Mouse (Mus musculus) spleen, postnatal 36 days (tissue): Measurements from ENCODE around the gene Ptges2.

ENCODE experiments used
- DNase-seq, 2 experiments: peaks; one replicate each; pipeline ENCODE4 v3.0.0; 2022; ENCODE audit warnings: low spot score in 2 of 2, mixed read lengths in 1 of 2

The Ptges2 gene

DNA sequence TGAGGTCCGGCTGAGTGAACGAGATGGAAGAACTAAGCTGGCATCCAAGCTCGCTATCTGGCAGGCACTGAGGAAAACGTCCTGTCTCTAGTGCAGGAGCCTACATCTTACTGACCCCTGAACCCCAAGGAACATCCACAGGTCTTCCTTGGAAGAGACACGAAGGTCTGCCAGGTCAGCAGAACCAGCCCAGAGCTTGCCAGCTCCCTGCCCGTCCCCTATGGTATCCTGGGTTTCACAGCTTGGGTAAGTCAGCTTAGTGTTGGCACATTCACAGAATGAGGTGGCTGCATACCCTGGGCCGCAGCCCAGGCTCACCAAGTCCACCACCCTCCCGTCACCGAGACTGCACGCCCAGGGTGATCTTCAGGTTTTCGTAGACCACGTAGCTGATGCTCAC is 20.1 kb downstream of the Ptges2 start:
- no peak for DNase-seq

DNA sequence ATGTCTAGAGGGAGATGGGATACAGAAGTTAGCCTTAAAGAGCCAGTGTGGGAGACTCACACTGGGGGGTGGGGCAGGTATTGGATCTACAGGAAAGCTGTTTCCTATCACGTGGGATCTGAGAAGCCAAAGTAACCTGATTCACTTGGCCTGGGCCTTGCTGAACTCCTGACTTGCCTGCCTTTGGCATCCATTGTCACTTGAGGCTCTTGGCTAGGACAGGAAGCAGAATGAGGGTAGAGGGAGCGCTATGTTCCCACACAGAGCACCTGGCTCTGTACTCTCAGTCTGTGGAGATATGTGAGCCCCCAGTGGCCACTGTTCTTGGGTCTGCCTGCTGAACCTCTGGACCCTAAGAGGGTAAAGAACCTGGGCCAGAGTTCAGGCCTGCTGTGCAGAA is 20.9 kb downstream of the Ptges2 start:
- DNase-seq, result no peak

DNA sequence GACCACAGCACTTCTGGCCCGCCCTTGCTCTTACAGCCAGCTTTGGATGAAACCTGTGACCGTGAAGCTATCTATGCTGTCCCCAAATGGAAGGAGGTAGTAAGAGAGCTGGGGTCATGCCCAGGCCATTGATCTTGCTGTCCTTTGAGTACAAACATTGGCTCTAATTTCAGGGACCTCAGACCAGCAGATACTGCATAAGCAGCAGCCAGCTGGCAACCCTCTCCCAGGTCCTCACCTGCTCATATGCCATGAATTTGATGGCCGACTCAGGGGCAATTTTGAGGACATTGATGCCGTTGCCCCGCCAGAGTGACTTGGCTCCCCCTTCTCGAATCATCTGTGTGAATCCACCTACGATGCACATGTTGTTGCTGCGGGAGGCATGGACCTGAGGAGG is 21.8 kb downstream of the Ptges2 start:
- no peak for DNase-seq

DNA sequence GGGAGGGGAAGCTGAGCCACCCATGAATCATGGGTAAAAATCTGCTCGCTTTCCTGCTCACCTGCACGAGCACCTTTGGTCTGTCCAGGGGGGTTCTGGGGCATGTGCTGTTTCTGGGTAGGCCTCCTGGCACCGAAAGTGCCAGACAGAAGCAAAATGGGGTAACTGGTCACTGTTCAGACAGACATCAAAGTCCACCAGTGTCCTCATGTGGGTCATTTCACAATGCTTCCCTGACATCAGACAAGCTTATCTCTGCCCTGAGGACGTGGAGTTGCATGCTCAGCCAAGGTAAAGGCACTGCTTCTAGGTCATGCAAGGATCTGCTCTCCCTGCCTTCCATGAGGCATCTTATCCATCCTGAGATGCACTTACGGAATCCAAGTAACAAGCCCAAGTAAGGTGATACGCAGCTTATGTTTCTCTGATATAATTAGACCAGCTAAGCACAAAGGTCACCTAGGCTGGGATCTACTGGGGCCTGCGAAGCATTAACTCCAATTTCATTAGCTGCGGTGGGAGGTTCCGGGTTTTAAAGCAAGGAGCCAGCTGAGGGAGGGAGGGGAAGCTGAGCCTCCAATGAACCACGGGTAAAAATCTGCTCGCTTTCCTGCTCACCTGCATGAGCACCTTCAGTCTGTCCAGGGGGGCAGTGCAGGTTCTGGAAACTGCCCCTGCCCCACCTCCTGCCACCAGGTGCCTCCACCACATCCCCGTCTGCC is 22.9 kb downstream of the Ptges2 start:
- no peak for DNase-seq

DNA sequence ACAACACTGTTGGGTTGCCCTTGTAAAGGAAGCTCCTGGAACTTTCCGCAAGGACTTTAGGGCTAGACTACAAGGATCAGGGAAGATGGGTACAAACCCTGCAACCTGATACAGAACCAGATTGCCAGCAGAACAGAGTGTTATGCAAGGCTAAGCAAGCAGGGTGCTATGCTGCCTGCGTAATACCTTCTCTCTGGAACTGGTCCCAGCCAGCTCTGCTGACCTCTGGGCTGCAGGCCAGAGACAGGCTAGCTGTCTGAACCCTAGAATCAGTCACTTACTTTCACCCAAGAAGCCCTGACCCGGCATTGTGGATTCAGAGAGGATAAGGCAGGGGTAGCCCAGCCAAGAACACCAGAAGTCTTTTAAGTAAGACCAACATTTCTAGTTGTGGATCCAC is 23.7 kb downstream of the Ptges2 start:
- DNase-seq, result no peak

DNA sequence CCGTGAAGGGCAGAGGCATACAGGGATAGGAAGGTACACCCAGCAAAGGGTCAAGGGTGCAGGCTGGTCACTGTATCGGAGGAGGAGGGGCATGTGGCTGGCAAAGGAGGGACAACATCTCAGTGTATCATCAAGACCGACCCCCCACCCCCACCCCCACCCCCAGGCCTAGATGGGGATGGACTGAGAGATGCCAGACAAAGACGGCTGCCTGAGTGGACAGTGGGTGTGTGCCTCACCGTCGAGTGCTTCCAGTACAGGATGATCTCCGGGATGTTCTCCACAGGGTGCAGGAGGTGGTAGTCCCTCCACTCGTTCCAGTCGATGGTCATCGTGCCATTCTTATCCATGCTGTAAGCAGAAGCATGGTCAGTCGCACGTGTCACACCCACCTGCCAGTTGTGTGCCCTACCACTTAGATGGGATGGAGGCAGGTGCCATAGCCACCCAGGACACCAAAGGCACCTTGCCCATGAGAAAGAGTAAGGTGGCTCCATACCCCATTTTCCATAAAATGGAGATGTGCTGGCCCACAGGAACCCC is 24.4 kb downstream of the Ptges2 start:
- no peak for DNase-seq

DNA sequence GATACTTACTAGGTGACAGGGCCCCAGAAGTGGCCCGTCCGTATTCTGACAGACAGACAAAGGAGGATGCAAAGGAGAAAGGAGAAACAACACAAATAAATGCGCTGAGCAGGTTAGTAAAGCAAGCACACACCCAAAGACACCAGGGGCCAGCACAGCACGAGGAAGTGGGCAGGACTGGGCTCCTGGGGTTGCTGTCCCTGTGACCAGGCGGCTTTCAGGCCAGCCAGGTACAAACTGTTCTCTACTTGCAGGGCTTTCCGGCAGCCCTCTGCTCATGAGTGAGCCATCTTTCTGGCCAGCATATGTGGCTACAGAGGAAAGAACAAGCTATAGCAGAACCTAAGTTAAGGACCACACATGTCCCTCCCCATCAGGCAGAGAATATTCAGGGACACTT is 25.0 kb downstream of the Ptges2 start:
- no peak for DNase-seq

DNA sequence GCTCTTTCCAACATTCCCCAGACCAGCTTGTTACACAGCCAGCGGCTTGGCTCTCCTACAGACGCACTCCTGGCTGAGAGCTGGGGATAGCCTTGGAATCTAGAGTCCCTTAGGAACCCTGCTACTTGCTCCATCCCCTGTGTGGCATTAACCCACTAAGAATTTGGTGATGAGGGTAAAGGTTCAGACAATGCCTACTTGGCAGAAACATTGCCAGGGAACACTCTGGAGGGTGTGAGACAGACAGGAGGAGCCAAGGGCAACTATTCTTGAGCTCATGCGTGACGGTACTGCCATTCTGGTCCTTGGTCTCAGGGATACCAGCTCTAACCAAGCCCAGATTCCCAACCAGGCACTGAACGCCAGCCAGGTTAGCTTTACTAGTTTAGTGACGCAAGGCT is 26.2 kb downstream of the Ptges2 start:
- no peak for DNase-seq

DNA sequence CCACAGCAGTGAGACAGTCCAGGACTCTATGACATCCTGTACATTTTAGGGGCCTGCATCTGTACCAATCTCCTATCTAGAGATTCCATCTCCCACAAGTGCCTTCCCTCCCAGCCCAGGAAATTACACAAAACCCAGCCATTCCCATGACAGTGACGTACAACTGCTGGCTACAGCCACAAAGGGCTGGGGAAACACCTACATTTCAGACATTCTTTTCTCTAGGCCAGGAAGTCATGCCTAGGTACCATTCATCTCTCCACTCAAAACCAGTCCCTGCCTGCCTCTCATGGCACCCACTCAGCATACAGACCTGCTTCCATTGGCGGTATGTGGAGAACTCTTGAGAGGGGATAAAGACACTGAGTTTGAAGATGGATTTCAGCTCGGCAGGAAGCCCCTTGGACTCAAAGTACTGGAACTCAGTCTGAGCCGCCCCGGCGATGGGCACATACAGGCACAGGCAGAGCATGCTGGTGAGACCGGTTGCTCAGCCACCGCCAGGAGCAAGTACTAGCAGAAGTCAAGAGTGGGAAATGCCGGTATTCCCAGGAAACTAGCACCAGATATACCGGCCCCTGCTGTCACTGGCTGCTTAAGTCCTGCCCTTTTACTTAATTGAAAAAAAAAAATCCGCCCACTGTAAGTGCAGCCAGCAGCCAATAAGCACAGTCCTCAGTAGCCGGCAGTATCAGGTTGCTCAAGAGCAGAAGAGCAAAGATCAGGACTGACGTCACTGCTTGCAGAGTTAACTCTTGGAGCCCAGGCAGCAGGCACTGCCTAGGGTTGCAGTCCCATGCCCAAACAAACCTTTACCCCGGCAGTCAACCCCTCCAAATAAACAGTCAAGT is 28.0 kb downstream of the Ptges2 start:
- DNase-seq, result peak; percentile 31 to 37

DNA sequence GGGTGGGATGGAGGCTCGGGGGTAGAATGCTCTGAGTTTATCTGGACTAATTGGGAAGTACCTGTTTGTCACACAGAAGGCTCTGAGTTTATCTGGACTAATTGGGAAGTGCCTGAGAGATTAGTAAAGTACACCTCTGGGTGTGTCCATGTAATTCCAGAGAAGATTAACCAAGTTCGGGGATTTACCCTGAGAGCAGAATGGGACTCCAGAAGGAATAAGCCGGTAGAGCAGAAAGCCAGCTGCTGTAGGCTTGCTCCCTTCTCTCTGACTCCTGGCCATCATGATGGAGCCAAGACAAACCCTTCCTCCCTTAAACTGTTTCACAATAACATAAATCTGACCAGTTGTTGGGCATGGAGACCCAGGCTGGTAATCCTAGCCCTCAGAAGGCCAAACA is 29.1 kb downstream of the Ptges2 start:
- no peak for DNase-seq

DNA sequence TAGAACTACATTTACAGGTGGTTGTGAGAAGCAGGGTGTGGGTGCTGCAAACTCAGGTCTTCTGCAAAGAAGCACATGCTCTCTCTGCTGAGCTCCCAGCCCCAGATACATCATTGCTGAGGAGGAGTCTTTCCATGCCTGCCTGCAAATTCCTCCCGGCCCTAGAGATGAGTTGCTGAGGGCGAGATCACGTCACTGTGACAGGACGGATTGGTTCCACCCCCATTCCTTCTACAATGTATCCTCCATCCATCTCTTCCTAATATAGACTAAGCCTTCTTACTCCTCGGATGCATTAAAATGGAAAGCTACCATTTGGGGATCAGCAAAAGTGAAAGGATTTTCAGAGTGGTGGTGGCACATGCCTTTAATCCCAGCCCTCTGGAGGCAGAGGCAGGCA is 29.9 kb downstream of the Ptges2 start:
- no peak for DNase-seq

DNA sequence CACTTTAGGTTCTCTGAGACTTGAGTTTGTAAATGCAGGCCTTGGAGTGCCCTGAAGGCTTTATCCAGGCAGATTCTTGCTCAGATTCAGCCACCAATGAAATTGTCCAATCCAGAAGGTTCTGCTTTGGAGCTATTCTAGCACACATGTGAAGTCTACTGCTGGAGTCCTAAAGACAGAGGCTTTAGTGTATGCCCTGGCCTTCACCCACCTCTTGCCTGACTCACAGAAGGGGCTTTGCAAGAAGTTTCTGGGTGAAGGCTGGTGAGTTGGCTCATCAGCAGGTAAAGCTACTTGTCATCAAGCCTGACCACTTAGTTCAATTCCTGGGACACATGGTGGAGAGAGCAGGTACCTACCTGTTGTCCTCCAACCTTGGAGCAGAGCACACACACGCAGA is 30.4 kb downstream of the Ptges2 start:
- DNase-seq, result no peak

DNA sequence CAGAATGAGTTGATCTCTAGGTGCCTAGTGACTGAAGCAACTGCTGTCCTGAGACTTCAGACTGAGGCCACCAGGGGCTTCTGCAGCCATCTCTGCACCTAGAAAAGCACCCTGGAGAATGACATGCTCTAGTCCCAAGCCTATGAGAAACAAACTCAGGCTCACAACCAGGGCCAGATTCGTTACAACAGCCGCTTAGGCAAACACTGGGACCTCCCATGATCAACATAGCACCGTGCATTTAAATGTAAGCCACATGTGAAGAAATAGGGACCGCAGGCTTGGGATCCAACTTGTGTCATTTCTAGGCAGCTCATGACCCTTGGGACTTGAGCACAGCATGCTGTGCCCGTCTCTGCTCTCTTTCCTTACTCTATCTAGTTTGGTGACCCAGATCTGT is 32.0 kb downstream of the Ptges2 start:
- DNase-seq, result no peak

DNA sequence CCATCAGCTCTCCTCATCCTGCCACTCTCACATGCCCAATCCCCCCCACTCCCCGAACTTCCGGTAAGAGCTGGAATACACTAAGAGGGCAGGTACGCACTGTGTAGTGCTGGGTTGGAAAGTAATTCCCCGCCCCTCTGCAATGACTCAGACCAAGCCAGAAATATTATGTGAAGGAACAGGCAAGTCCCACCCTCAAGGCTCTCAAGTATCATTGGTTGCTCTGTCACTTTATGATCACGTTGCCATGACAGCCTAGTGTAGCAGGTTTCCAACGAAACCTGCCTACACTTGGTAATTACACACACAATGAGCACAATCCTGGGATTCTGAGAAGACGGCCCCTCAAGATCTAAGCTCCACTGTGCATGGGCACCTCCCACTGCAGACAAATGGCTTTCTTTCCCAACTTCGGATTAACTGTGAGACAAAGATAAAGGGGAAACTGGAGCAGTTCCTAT is 32.6 kb downstream of the Ptges2 start:
- no peak for DNase-seq

DNA sequence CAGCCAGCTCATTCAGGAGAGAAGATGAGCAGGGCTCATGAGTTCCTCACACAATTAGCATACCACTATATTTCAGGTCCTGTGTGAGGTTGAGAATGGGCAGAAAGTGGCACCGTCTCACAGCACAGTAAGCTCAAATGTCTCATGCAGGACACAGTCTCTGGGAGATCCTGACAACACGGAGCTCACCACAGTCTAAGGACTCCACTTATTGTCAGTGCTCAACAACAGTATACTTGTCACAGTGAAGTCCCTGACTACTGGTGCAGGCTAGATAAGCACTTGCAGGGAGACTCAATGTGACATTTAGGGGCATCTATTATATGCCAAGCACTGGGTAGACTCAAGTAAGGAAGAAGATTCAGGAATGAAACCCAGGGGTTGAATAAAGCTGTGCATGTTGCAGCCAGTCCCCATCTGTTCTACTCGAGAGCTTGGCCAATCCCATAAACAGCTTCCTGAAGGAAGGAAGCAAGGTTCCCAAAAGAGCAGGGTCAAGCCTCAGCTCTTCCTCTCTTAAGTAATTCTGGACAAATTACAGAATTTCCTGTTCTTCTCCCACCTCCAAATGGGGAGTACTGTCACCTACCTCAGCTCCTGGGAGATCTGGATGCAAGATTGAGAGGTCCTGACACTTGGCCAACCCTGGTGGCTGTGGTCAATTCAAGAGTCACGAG is 33.7 kb downstream of the Ptges2 start:
- no peak for DNase-seq

DNA sequence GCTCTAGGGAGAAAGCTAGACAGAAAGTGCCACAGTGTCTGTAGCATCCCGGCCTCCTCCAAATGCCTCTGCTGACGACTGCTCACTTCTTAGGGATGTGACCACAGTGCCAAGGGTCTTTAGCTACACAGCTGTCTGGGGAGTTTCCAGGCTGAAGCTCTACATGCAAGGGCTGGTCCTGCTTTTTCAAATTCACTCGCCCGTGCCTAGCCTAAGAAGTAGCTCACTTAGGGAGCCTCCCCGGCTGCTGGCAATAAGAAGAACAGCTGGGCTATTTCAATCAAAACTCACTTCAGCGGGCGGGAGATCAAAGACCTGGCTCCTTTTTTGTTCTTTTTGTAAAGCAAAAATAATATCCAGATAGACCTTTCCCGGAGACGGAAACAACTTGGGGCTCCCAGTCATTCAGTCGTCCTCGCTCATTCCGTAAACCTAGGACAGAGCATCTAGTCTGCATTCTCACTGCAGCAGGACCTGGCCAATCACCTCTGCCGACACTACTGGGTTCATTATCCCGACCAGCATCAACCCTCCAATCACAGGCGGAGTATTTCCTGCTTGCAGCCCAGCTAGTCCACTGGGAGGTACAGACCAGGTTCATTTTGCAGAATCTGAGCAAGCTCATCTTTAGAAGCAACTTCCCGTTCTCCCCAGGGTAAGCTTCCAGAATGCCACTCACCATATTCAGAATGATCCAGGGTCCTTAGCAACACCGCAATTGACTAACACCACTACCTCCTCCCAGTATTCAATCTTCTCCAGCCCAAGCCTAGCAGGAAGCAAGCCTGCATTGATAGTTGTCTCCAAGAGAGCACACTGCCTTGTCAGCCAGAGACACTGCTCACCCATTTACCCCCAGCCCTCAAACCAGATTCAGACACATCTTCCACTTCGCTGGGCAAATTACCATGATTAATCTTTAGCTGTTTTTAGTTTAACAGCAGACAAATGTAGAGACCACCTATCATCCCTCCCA is 35.3 kb downstream of the Ptges2 start:
- no peak for DNase-seq

DNA sequence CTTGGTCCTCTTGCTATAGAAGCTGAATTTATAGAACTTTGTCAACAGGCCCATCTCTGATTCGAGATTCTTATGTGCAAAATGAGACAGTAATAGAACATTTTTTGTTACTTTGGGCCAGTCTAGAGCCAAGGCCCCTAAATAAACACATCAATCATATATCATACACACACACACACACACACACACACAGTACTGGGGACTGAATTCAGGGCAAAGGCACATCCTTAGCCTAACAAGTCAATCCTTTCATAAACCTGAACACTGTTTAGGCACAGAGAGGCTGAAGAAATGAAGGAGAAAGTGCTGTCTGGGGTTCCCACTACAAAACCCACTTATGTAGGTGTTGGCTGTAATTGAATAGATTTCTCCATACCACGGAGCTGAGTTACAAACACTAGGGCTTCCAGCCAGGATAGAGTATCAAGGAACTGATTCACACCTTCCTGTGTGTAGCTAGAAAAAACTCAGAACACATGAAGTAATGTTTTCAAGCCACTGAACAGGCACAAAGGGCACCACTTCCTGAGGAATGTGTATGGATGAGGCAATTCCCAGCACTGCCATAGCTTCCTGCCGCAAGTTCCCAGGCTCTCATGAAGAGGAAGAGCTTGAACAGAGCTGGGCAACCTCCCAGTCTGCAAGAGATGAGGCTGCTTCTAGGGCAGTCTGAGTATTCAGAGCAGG is 41.1 kb downstream of the Ptges2 start:
- no peak for DNase-seq

DNA sequence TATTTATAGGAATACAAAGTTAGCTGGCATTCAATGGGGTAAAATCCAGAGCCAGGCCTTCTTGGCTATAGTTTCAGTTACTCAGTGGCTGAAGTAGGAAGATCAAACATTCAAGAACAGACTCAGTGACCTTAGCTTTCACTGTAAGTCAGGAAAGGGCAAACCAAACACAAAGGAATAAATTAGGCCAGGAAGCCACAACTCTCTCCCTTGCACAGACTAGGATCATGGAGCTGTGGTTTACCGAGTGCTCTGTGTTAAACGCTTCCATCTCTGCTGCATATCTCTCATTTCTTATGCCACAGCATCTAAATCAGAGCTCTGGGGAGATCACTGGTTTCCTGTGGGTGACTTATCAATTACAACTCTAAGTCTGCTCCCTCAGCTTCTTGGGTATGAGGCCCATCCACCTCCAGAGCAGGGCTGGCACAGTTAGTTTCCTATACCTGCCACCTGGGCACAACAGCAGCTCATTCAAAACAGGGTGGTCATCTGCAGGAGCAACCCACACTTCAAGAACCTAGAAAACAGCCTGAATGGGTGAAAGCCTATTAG is 42.0 kb downstream of the Ptges2 start:
- DNase-seq, result no peak

DNA sequence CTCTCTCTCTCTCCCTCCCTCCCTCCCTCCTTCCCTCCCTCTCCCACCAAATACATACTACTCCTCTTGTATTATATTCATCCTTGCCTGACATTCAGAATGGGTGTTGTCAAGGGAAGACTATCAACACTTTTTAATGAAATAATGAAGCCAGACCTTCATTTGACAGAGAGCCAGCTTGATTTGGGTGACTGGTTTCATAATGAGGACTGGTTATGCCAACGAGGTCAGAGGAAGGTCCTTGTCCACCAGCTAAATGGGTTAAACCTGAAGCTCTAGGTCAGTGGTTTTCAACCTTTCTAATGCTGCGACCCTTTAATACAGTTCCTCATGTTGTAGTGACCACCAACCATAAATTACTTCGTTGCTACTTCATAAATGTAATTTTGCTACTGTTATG is 43.0 kb downstream of the Ptges2 start:
- no peak for DNase-seq

DNA sequence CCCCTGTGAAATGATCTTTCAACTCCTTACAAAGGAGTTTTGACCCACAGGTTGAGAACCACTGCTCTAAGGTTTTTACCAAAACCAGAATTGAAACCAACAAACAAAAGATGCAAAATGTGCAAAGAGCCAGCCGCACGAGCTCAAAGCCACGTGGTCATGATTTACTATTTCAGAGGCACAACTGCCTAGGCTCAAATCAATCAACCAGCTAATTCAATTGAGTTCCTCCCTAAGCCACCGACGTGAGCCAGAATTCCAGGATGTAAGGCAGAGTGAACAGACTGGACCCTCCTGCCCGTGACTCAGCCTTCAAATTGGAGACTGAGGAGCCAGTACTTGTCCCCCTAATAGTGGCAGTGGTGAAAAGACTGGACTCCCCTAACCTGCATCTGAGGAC is 43.5 kb downstream of the Ptges2 start:
- no peak for DNase-seq
